Mouse (Mus musculus): Measurements from ENCODE around the gene Odf3l2. TPM values are rescaled to one million over a fixed set of nuclear protein-coding genes. Genes with fewer than 3 reads are reported as not detected.

Odf3l2 gene
- total and polyA plus RNA-seq, 2 experiments from 2014 or later, result not detected

DNA sequence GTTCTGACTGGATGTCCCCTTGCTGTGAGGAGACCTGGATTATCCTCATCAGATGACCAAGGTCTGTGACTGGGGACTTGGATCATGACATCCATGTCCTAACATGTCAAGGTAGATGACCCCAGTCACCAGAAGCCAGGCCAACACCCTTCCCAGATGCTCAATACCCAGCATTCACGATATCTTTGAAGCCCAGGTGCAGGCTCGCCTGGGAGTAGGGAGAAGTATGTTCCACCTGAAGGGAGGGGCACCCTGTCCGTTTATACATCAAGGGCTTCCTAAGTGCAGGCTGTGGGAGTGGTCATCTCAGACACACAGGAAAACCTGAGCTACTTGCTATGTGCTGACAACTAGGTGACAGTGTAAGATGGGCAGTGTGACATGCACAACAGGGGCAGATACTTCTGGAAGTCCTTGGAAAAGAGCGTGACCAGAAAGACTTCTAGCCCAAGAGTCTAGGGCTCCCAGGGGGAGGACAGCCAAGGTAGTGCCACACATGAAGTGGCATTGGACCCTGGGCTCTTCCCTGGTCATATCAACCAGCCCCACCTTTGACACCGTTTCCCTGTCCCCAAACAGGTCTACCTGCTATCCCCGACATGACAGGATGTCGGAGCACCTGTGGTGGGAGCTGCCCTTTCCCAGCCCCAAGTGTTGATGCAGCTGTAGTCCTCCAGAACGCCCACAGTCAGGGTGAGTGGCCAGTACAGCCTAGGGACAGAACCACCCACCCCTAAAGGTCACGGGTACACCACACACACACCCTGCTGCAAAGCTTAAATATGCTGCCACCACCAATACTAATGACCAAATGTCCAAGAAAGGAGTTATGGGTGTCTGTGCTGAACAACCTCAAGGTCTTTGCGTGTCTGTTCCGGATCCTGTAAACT, 35.3 kb upstream of the Odf3l2 start:
- no peak for ATAC-seq (ENCODE audit: insufficient read depth, low read depth)

DNA sequence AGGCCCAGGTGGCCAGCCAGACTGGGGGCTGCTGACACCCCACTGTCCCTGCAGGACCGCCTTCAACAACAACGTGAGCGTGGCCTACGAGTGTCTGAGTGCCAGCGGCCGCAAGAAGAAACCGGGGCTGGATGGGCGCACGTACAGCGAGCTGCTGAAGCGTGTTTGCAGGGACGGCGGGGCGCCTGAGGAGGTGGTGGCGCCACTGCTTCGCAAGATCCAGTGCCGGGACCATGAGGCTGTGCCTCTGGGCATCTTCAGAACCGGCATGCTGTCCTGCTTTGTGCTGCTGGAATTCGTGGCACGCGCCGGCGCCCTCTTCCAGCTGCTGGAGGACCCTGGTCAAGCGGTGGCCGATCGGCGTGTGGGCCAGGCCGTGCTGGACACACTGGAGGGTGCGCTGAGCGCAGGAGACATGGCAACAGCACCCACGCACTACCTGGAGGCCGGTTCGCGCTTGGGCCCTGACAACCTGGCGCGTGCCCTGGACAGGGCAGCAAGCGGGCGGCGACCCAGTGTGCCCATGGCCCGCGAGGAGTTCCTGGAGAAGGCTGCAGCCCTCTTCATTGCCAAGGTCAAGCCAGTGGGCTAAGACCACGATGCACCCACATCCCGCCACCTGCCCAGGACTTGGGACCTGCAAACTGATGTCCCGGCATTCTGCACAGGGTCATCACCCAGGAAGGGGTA, 30.0 kb upstream of the Odf3l2 start:
- no peak overlapping the region for H3K4me2 ChIP-seq (ENCODE audit: low read depth, low read length)
- WGBS, result 49% methylated on average over 43 of the region's 44 CpGs
- 0 out of 2 replicates have a peak, but pooled peaks cover 2% of the 10 kb centered on the region for H3K4me1 ChIP-seq (ENCODE audit: control insufficient read depth, insufficient read depth)
- H3K27ac ChIP-seq (ENCODE audit: low read depth), result no peak overlapping the region
- H3K9me3 ChIP-seq (replicated peaks; ENCODE audit: control insufficient read depth, low read length), result no peaks in the 10 kb centered on the region
- DNase-seq (ENCODE audit: low spot score) (no peak), ATAC-seq (ENCODE audit: insufficient read depth, low read depth) (0 out of 2 replicates have a peak, but pooled peaks have one; percentile 4)
- no peak for TF ChIP-seq CTCF (IDR thresholded peaks at IDR 0.05; ENCODE audit: low read depth)
- no peak for TF ChIP-seq EP300 (IDR thresholded peaks at IDR 0.05; ENCODE audit: low read depth)
- H3K36me3 ChIP-seq (replicated peaks; ENCODE audit: control insufficient read depth, insufficient read depth, low read length), result 0 out of 2 replicates have a peak, but pooled peaks cover 6% of the 10 kb centered on the region
- H3K4me3 ChIP-seq (ENCODE audit: low read depth, low read length), result no peak overlapping the region
- H3K27me3 ChIP-seq (ENCODE audit: control insufficient read depth, insufficient read depth, low read length), result no peaks in the 10 kb centered on the region
- H3K9ac ChIP-seq (replicated peaks; ENCODE audit: low read depth, low read length), result no peak overlapping the region

More for the DNA sequence above, 35.3 kb upstream of the Odf3l2 start:
- peak overlapping the region; percentile 96 for H3K27ac ChIP-seq (ENCODE audit: low read depth)
- 32% methylated on average over 11 of the region's 11 CpGs for WGBS
- peaks cover 19% of the 10 kb centered on the region for H3K4me1 ChIP-seq (ENCODE audit: control insufficient read depth, insufficient read depth)
- no peak for DNase-seq (ENCODE audit: low spot score)
- no peak for TF ChIP-seq CTCF (IDR thresholded peaks at IDR 0.05; ENCODE audit: low read depth)
- TF ChIP-seq EP300 (IDR thresholded peaks at IDR 0.05; ENCODE audit: low read depth), result no peak
- H3K9ac ChIP-seq (replicated peaks; ENCODE audit: low read depth, low read length), result no peak overlapping the region
- peak overlapping the region; percentile 90 for H3K4me3 ChIP-seq (ENCODE audit: low read depth, low read length)
- H3K4me2 ChIP-seq (ENCODE audit: low read depth, low read length), result peak overlapping the region; percentile 64
- H3K27me3 ChIP-seq (ENCODE audit: control insufficient read depth, insufficient read depth, low read length), result no peaks in the 10 kb centered on the region
- H3K36me3 ChIP-seq (replicated peaks; ENCODE audit: control insufficient read depth, insufficient read depth, low read length), result peaks cover 14% of the 10 kb centered on the region
- no peaks in the 10 kb centered on the region for H3K9me3 ChIP-seq (replicated peaks; ENCODE audit: control insufficient read depth, low read length)

- H3K9ac ChIP-seq (replicated peaks; ENCODE audit: low read depth, low read length), result no peak overlapping the region
- no peaks in the 10 kb centered on the region for H3K9me3 ChIP-seq (replicated peaks; ENCODE audit: control insufficient read depth, low read length)
- WGBS, result 91% methylated on average over 3 of the region's 3 CpGs
- H3K27me3 ChIP-seq (ENCODE audit: control insufficient read depth, insufficient read depth, low read length), result no peaks in the 10 kb centered on the region
- no peak for DNase-seq (ENCODE audit: low spot score)
- no peak overlapping the region for H3K4me2 ChIP-seq (ENCODE audit: low read depth, low read length)
- H3K27ac ChIP-seq (ENCODE audit: low read depth), result no peak overlapping the region
- no peak for TF ChIP-seq CTCF (IDR thresholded peaks at IDR 0.05; ENCODE audit: low read depth)
- TF ChIP-seq EP300 (IDR thresholded peaks at IDR 0.05; ENCODE audit: low read depth), result no peak
- 0 out of 2 replicates have a peak, but pooled peaks cover 6% of the 10 kb centered on the region for H3K36me3 ChIP-seq (replicated peaks; ENCODE audit: control insufficient read depth, insufficient read depth, low read length)
- H3K4me3 ChIP-seq (ENCODE audit: low read depth, low read length), result no peak overlapping the region
- no peak for ATAC-seq (ENCODE audit: insufficient read depth, low read depth)
- 0 out of 2 replicates have a peak, but pooled peaks cover 9% of the 10 kb centered on the region for H3K4me1 ChIP-seq (ENCODE audit: control insufficient read depth, insufficient read depth)
Observed at GRCm38 (mm10) chr10:79673054-79673453, 27.5 kb upstream of the Odf3l2 start.

DNA sequence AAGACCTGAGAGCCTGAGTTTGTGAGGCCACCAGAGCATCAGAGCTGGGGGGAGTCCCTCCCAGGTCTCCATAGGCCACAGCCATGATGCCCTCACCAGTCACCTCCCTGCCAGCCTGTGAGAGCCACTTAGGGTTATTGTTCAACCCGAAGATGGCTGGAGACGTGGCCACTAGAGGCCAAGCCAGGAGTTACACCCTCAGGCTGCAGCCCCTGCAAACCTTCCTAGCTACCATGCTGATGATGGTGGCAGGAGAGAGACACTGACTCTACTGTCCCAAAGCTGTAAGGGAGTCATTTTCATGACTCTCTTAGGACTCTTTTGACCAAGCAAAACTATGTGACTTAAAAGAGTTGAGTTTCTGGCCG, 26.5 kb upstream of the Odf3l2 start:
- DNase-seq (ENCODE audit: low spot score) (no peak), ATAC-seq (ENCODE audit: insufficient read depth, low read depth) (no peak)
- H3K36me3 ChIP-seq (replicated peaks; ENCODE audit: control insufficient read depth, insufficient read depth, low read length), result 0 out of 2 replicates have a peak, but pooled peaks cover 6% of the 10 kb centered on the region
- H3K27me3 ChIP-seq (ENCODE audit: control insufficient read depth, insufficient read depth, low read length), result no peaks in the 10 kb centered on the region
- no peaks in the 10 kb centered on the region for H3K9me3 ChIP-seq (replicated peaks; ENCODE audit: control insufficient read depth, low read length)
- no peak overlapping the region for H3K9ac ChIP-seq (replicated peaks; ENCODE audit: low read depth, low read length)
- H3K4me3 ChIP-seq (ENCODE audit: low read depth, low read length), result no peak overlapping the region
- WGBS, result 70% methylated on average over 3 of the region's 3 CpGs
- H3K27ac ChIP-seq (ENCODE audit: low read depth), result no peak overlapping the region
- 0 out of 2 replicates have a peak, but pooled peaks cover 9% of the 10 kb centered on the region for H3K4me1 ChIP-seq (ENCODE audit: control insufficient read depth, insufficient read depth)
- H3K4me2 ChIP-seq (ENCODE audit: low read depth, low read length), result no peak overlapping the region
- no peak for TF ChIP-seq EP300 (IDR thresholded peaks at IDR 0.05; ENCODE audit: low read depth)
- no peak for TF ChIP-seq CTCF (IDR thresholded peaks at IDR 0.05; ENCODE audit: low read depth)

- Histone ChIP-seq H3K36me3 (replicated peaks; ENCODE audit: control insufficient read depth, insufficient read depth, low read length) (0 out of 2 replicates have a peak, but pooled peaks cover 6% of the 10 kb centered on the region), H3K4me3 (ENCODE audit: low read depth, low read length) (no peak overlapping the region), H3K9me3 (replicated peaks; ENCODE audit: control insufficient read depth, low read length) (no peaks in the 10 kb centered on the region), H3K27ac (ENCODE audit: low read depth) (no peak overlapping the region), H3K27me3 (ENCODE audit: control insufficient read depth, insufficient read depth, low read length) (no peaks in the 10 kb centered on the region), H3K9ac (replicated peaks; ENCODE audit: low read depth, low read length) (no peak overlapping the region), H3K4me2 (ENCODE audit: low read depth, low read length) (no peak overlapping the region), H3K4me1 (ENCODE audit: control insufficient read depth, insufficient read depth) (0 out of 2 replicates have a peak, but pooled peaks cover 9% of the 10 kb centered on the region)
- no peak for ATAC-seq (ENCODE audit: insufficient read depth, low read depth)
- WGBS, result 81% methylated on average over 6 of the region's 6 CpGs
- no peak for TF ChIP-seq CTCF (IDR thresholded peaks at IDR 0.05; ENCODE audit: low read depth)
- TF ChIP-seq EP300 (IDR thresholded peaks at IDR 0.05; ENCODE audit: low read depth), result no peak
- no peak for DNase-seq (ENCODE audit: low spot score)
Observed at GRCm38 (mm10) chr10:79671396-79672087, 26.0 kb upstream of the Odf3l2 start.

All from heart, postnatal 0 days (tissue).